Comparison of ENCODE assay signal across 8 mouse cellular contexts in genomic region chr4:48634058-48634457, GRCm38 (mm10). TPM values are rescaled to one million over a fixed set of nuclear protein-coding genes. Genes with fewer than 3 reads are reported as not detected.
DNase-seq lines count a peak whose midpoint lies in the region; ATAC-seq and TF ChIP-seq lines count a peak whose summit lies in the region.

No protein-coding gene starts in this region.

- H3K27me3 ChIP-seq in midbrain, embryonic 10.5 days (ENCODE audit: low read depth, poor library complexity, severe bottlenecking): no peaks in the 10 kb centered on the region
- no peaks in the 10 kb centered on the region for H3K27me3 ChIP-seq in midbrain, embryonic 15.5 days (replicated peaks)
- H3K27me3 ChIP-seq in neural tube, embryonic 14.5 days (ENCODE audit: control insufficient read depth, insufficient read depth, low read length): no peaks in the 10 kb centered on the region
- no peaks in the 10 kb centered on the region for H3K27me3 ChIP-seq in cerebellum, adult 2 months (ENCODE audit: control insufficient read depth, insufficient read depth, low read length)

- H3K4me1 ChIP-seq in midbrain, embryonic 10.5 days: peaks cover 44% of the 10 kb centered on the region
- peaks cover 3% of the 10 kb centered on the region for H3K4me1 ChIP-seq in midbrain, embryonic 15.5 days
- no peaks in the 10 kb centered on the region for H3K4me1 ChIP-seq in neural tube, embryonic 14.5 days (ENCODE audit: control insufficient read depth, insufficient read depth, low read length)
- H3K4me1 ChIP-seq in cerebellum, adult 2 months (ENCODE audit: control insufficient read depth, insufficient read depth, low read length): no peaks in the 10 kb centered on the region

- no peak overlapping the region for H3K27ac ChIP-seq in midbrain, embryonic 10.5 days (replicated peaks)
- no peak overlapping the region for H3K27ac ChIP-seq in midbrain, embryonic 15.5 days
- H3K27ac ChIP-seq in neural tube, embryonic 14.5 days (ENCODE audit: low read depth, low read length): no peak overlapping the region
- H3K27ac ChIP-seq in cerebellum, adult 2 months (ENCODE audit: insufficient read depth, low read length): no peak overlapping the region

- H3K9me3 ChIP-seq in midbrain, embryonic 10.5 days (replicated peaks): no peaks in the 10 kb centered on the region
- H3K9me3 ChIP-seq in midbrain, embryonic 15.5 days: no peaks in the 10 kb centered on the region
- H3K9me3 ChIP-seq in neural tube, embryonic 14.5 days (ENCODE audit: control insufficient read depth, low read length): no peaks in the 10 kb centered on the region

- H3K9ac ChIP-seq in midbrain, embryonic 15.5 days: no peak overlapping the region
- H3K9ac ChIP-seq in neural tube, embryonic 14.5 days (replicated peaks; ENCODE audit: low read depth, low read length): no peak overlapping the region

- TF ChIP-seq CTCF in cerebellum, adult 2 months (IDR thresholded peaks at IDR 0.05; ENCODE audit: borderline replicate concordance, insufficient read depth, low read depth, low read length): no peak

- no peak overlapping the region for H3K4me2 ChIP-seq in midbrain, embryonic 15.5 days
- no peak overlapping the region for H3K4me2 ChIP-seq in neural tube, embryonic 14.5 days (ENCODE audit: low read depth, low read length)

- H3K36me3 ChIP-seq in midbrain, embryonic 10.5 days: peaks cover 83% of the 10 kb centered on the region
- H3K36me3 ChIP-seq in midbrain, embryonic 15.5 days (replicated peaks): peaks cover 4% of the 10 kb centered on the region; the same call in 1 of the 2 replicates
- peaks cover 9% of the 10 kb centered on the region; the same call in 1 of the 2 replicates for H3K36me3 ChIP-seq in neural tube, embryonic 14.5 days (ENCODE audit: control insufficient read depth, insufficient read depth, low read length)

- TF ChIP-seq POLR2A in cerebellum, adult 2 months (IDR thresholded peaks at IDR 0.05; ENCODE audit: borderline replicate concordance, insufficient read depth, low read length): no peak

- 71% methylated on average over 2 of the region's 2 CpGs for WGBS in midbrain, embryonic 10.5 days
- 84% methylated on average over 2 of the region's 2 CpGs for WGBS in midbrain, embryonic 15.5 days
- WGBS in neural tube, embryonic 14.5 days: 83% methylated on average over 2 of the region's 2 CpGs
- WGBS in cerebellum, adult 2 months: 70% methylated on average over 2 of the region's 2 CpGs

- ATAC-seq in midbrain, embryonic 15.5 days (replicated peaks): no peak
- peak; percentile 42 for ATAC-seq in neural tube, embryonic 14.5 days (ENCODE audit: low read depth)

- H3K4me3 ChIP-seq in midbrain, embryonic 10.5 days: no peak overlapping the region
- H3K4me3 ChIP-seq in midbrain, embryonic 15.5 days: no peak overlapping the region
- no peak overlapping the region for H3K4me3 ChIP-seq in neural tube, embryonic 14.5 days (ENCODE audit: low read depth, low read length)
- H3K4me3 ChIP-seq in cerebellum, adult 2 months (replicated peaks; ENCODE audit: insufficient read depth, low read depth, low read length): no peak overlapping the region

- DNase-seq in adrenal gland, postnatal 14 days: peak; percentile 17
- DNase-seq in adrenal gland, adult 18-20 months (ENCODE audit: low spot score in 2 of 2): no peak
- peak; percentile 28 for DNase-seq in midbrain, embryonic 10.5 days (ENCODE audit: low spot score)
- peak; percentile 9 for DNase-seq in induced T-regulatory cell, adult 2 months (ENCODE audit: low read depth)
- DNase-seq in ovary, postnatal 10 days (ENCODE audit: low spot score): no peak
- DNase-seq in cerebellum, adult 2 months: no peak

RNA-seq across cellular contexts. Expression of gene Cavin4, which starts 29.3 kb away (rescaled TPM):
- total RNA-seq in adrenal gland, postnatal 14 days (2021): 0.82 and 0.98 TPM in 2 replicates
- total RNA-seq in adrenal gland, adult 18-20 months (2021): under 1 TPM; 0.20 to 0.42 TPM
- polyA plus RNA-seq in midbrain, embryonic 10.5 days (2016; fragmentation: Nextera tagmentation; extraction: Ambion mirVana): 1.4 and 1.7 TPM in 2 replicates
- polyA plus RNA-seq in midbrain, embryonic 15.5 days (2015; fragmentation: Nextera tagmentation; extraction: Ambion mirVana): 1.6 and 1.9 TPM in 2 replicates
- polyA plus RNA-seq in neural tube, embryonic 14.5 days (2014; fragmentation: Nextera tagmentation; extraction: Ambion mirVana): 2.7 TPM in 2 replicates
- polyA plus RNA-seq in cerebellum, adult 2 months (2012; rRNA removed): 0.52 and 0.65 TPM in 2 replicates

RNA-seq across cellular contexts. Expression of gene Tmeff1, which starts 49.1 kb away (rescaled TPM):
- total RNA-seq in adrenal gland, postnatal 14 days (2021): 23.0 and 31.5 TPM in 2 replicates
- total RNA-seq in adrenal gland, adult 18-20 months (2021): 10 to 100 TPM in 1 of 2 experiments, 1 to 10 TPM in 1; 9.2 to 12.7 TPM
- 90.3 and 136 TPM in 2 replicates for polyA plus RNA-seq in midbrain, embryonic 10.5 days (2016; fragmentation: Nextera tagmentation; extraction: Ambion mirVana)
- polyA plus RNA-seq in midbrain, embryonic 15.5 days (2015; fragmentation: Nextera tagmentation; extraction: Ambion mirVana): 293 and 312 TPM in 2 replicates
- 312 and 361 TPM in 2 replicates for polyA plus RNA-seq in neural tube, embryonic 14.5 days (2014; fragmentation: Nextera tagmentation; extraction: Ambion mirVana)
- 60.1 and 74.5 TPM in 2 replicates for polyA plus RNA-seq in cerebellum, adult 2 months (2012; rRNA removed)

Comparison
In these comparisons a context has a peak if more than half of its experiments do, and no peak if none do; other contexts are left out.
1. DNase-seq: peak in adrenal gland, postnatal 14 days (single experiment), midbrain, embryonic 10.5 days (single experiment) and induced T-regulatory cell, adult 2 months (single experiment); none in adrenal gland, adult 18-20 months (0 of 2), ovary, postnatal 10 days (single experiment) and cerebellum, adult 2 months (0 of 2).